Comparison of ENCODE assay signal across 24 mouse cellular contexts in the genomic region with DNA sequence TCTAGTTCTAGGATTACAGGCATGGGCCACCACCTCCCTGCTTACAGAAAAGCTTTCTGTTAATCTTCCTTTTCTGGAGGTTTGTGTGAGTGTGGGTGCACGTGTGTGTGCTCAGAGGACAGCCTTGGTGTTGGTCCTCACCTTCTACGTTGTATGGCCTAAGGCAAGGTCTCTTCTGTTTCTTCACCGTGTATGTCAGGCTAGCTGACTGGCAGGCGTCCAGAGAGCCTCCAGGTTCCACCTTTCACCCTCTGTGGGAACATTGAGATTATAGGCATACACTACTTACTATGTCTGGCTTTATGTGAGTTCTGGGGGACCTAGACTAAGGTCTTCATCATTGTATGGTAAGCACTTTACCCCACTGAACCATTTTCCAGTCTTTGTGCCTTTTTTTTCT. TPM values are rescaled to one million over a fixed set of nuclear protein-coding genes. Genes with fewer than 3 reads are reported as not detected.
DNase-seq lines count a peak whose midpoint lies in the region; ATAC-seq and TF ChIP-seq lines count a peak whose summit lies in the region.
"Had no signal": no experiment of that assay in that cellular context is flagged by ENCODE, and none has a peak within 500 bp of the region (broad histone marks: within the 10 kb centered on the region; RNA-seq: fewer than 3 reads in every experiment).

No protein-coding gene starts in this region.

- H3K27me3 ChIP-seq in liver, postnatal 0 days (ENCODE audit: insufficient read depth, low read length), result no peaks in the 10 kb centered on the region
- 0 out of 2 replicates have a peak, but pooled peaks cover 5% of the 10 kb centered on the region for H3K27me3 ChIP-seq in liver, embryonic 12.5 days (replicated peaks)
- H3K27me3 ChIP-seq: embryonic facial prominence, embryonic 12.5 days; forebrain, embryonic 12.5 days; hindbrain, embryonic 12.5 days had no signal

- no peaks in the 10 kb centered on the region for H3K36me3 ChIP-seq in liver, postnatal 0 days (replicated peaks; ENCODE audit: insufficient read depth, low read length)
- peaks cover 35% of the 10 kb centered on the region for H3K36me3 ChIP-seq in liver, embryonic 12.5 days
- H3K36me3 ChIP-seq: G1E had no signal

- ATAC-seq in liver, postnatal 0 days, result no peak
- ATAC-seq in liver, embryonic 12.5 days, result no peak
- ATAC-seq: CD4-positive, CD25-positive, alpha-beta regulatory T cell, adult 4 months; forebrain, embryonic 16.5 days; hindbrain, embryonic 16.5 days; inflammation-experienced regulatory T-cells, adult 6 months had no signal

- no peak for TF ChIP-seq CTCF in liver, postnatal 0 days (IDR thresholded peaks at IDR 0.05; ENCODE audit: low read depth)

- H3K9me3 ChIP-seq in liver, postnatal 0 days (ENCODE audit: low read length), result no peaks in the 10 kb centered on the region
- peaks cover 7% of the 10 kb centered on the region; the same call in 1 of the 2 replicates for H3K9me3 ChIP-seq in liver, embryonic 12.5 days (replicated peaks)
- H3K9me3 ChIP-seq: embryonic facial prominence, embryonic 12.5 days; forebrain, embryonic 12.5 days; heart, embryonic 10.5 days had no signal

- no peak overlapping the region for H3K9ac ChIP-seq in liver, postnatal 0 days (replicated peaks)
- no peak overlapping the region for H3K9ac ChIP-seq in liver, embryonic 12.5 days
- H3K9ac ChIP-seq: embryonic facial prominence, embryonic 12.5 days; forebrain, embryonic 12.5 days; hindbrain, embryonic 12.5 days had no signal

- no peak for TF ChIP-seq EP300 in liver, postnatal 0 days (IDR thresholded peaks at IDR 0.05; ENCODE audit: low read depth)

- DNase-seq in adrenal gland, adult (ENCODE audit: inconsistent age in 2 of 2, low spot score in 1 of 2), result peak; percentile 43 to 67
- no peak for DNase-seq in adrenal gland, adult 18-20 months (ENCODE audit: low spot score in 2 of 2)
- DNase-seq in cerebellum, adult 18-20 months, result peak; percentile 35 to 41
- DNase-seq in cerebellum, postnatal 4 days (ENCODE audit: low spot score in 2 of 2), result no peak
- peak; percentile 52 for DNase-seq in liver, postnatal 0 days
- DNase-seq in layer of hippocampus, postnatal 25 days (ENCODE audit: extremely low spot score in 1 of 2, low spot score in 1 of 2), result no peak
- DNase-seq: B cell, adult 2 months; cerebellum, adult 9-10 months; gastrocnemius, postnatal 10 days; heart, adult 18-20 months; heart, postnatal 10 days; heart, postnatal 4 days; kidney, adult 11 months; kidney, adult 9 months had no signal

- 47% methylated on average over 4 of the region's 4 CpGs for WGBS in liver, postnatal 0 days (ENCODE audit: insufficient replicate concordance)
- 67% methylated on average over 4 of the region's 4 CpGs for WGBS in liver, embryonic 12.5 days (ENCODE audit: insufficient replicate concordance)

- no peak overlapping the region for H3K4me2 ChIP-seq in liver, postnatal 0 days (ENCODE audit: low read depth, low read length)
- no peak overlapping the region for H3K4me2 ChIP-seq in liver, embryonic 12.5 days
- H3K4me2 ChIP-seq: embryonic facial prominence, embryonic 12.5 days; forebrain, embryonic 12.5 days; hindbrain, embryonic 12.5 days had no signal

- H3K27ac ChIP-seq in liver, postnatal 0 days (ENCODE audit: low read depth), result no peak overlapping the region
- H3K27ac ChIP-seq in liver, embryonic 12.5 days, result no peak overlapping the region
- H3K27ac ChIP-seq: embryonic facial prominence, embryonic 12.5 days; forebrain, embryonic 12.5 days; heart, embryonic 10.5 days; hindbrain, embryonic 12.5 days had no signal

- H3K4me3 ChIP-seq in liver, postnatal 0 days (ENCODE audit: low read depth, low read length), result no peak overlapping the region
- H3K4me3 ChIP-seq in liver, embryonic 12.5 days, result no peak overlapping the region
- H3K4me3 ChIP-seq: embryonic facial prominence, embryonic 12.5 days; forebrain, embryonic 12.5 days; heart, embryonic 10.5 days; hindbrain, embryonic 12.5 days had no signal

- peaks cover 20% of the 10 kb centered on the region for H3K4me1 ChIP-seq in liver, postnatal 0 days (ENCODE audit: insufficient read depth)
- peaks cover 33% of the 10 kb centered on the region for H3K4me1 ChIP-seq in liver, embryonic 12.5 days

RNA-seq across cellular contexts. Expression of gene Tpst1, which starts 9.3 kb away (rescaled TPM):
- 10 to 100 TPM; 27.2 to 28.8 TPM for total RNA-seq in adrenal gland, adult 18-20 months (2021)
- polyA plus RNA-seq in liver, postnatal 0 days (2015; fragmentation: Nextera tagmentation; extraction: Ambion mirVana), result 23.8 and 26.0 TPM in 2 replicates
- polyA plus RNA-seq in liver, embryonic 12.5 days (2016; fragmentation: Nextera tagmentation; extraction: Ambion mirVana), result 37.1 and 37.2 TPM in 2 replicates
- 10 to 100 TPM; 46.4 to 48.2 TPM for total RNA-seq in layer of hippocampus, postnatal 25 days (2021)
- polyA plus RNA-seq: G1E had no signal

RNA-seq across cellular contexts. Expression of gene Crcp, which starts 53.3 kb away (rescaled TPM):
- 10 to 100 TPM; 26.0 to 40.2 TPM for total RNA-seq in adrenal gland, adult 18-20 months (2021)
- 19.3 and 20.8 TPM in 2 replicates for polyA plus RNA-seq in liver, postnatal 0 days (2015; fragmentation: Nextera tagmentation; extraction: Ambion mirVana)
- polyA plus RNA-seq in liver, embryonic 12.5 days (2016; fragmentation: Nextera tagmentation; extraction: Ambion mirVana), result 33.9 and 34.7 TPM in 2 replicates
- total RNA-seq in layer of hippocampus, postnatal 25 days (2021), result 10 to 100 TPM; 32.0 to 38.1 TPM

RNA-seq across cellular contexts. Expression of gene Asl, which starts 53.4 kb away (rescaled TPM):
- total RNA-seq in adrenal gland, adult 18-20 months (2021), result 100 to 1,000 TPM in 1 of 2 experiments, 10 to 100 TPM in 1; 80.6 to 121 TPM
- polyA plus RNA-seq in liver, postnatal 0 days (2015; fragmentation: Nextera tagmentation; extraction: Ambion mirVana), result 291 and 304 TPM in 2 replicates
- 39.1 and 41.1 TPM in 2 replicates for polyA plus RNA-seq in liver, embryonic 12.5 days (2016; fragmentation: Nextera tagmentation; extraction: Ambion mirVana)
- 10 to 100 TPM; 15.8 to 21.8 TPM for total RNA-seq in layer of hippocampus, postnatal 25 days (2021)

Comparison
In these comparisons a context has a peak if more than half of its experiments do, and no peak if none do; other contexts are left out.
1. DNase-seq: peak in adrenal gland, adult (2 of 2), cerebellum, adult 18-20 months (2 of 2) and liver, postnatal 0 days (single experiment); none in adrenal gland, adult 18-20 months (0 of 2), cerebellum, postnatal 4 days (0 of 2) and layer of hippocampus, postnatal 25 days (0 of 2).